Comparison of ENCODE assay signal across 20 mouse cellular contexts in genomic region chr6:114402161-114402560, GRCm38 (mm10). TPM values are rescaled to one million over a fixed set of nuclear protein-coding genes. Genes with fewer than 3 reads are reported as not detected.
DNase-seq lines count a peak whose midpoint lies in the region; ATAC-seq and TF ChIP-seq lines count a peak whose summit lies in the region.
"Had no signal": no experiment of that assay in that cellular context is flagged by ENCODE, and none has a peak within 500 bp of the region (broad histone marks: within the 10 kb centered on the region; RNA-seq: fewer than 3 reads in every experiment).

No protein-coding gene starts in this region.

- ATAC-seq in heart, postnatal 0 days (ENCODE audit: insufficient read depth, low read depth) = no peak
- ATAC-seq in liver, embryonic 14.5 days (ENCODE audit: insufficient read depth) = no peak
- no peak for ATAC-seq in liver, embryonic 12.5 days
- ATAC-seq in erythroblast, adult 5-6 weeks (replicated peaks; ENCODE audit: low FRiP score, poor library complexity, severe bottlenecking) = no peak
- ATAC-seq: inflammation-experienced regulatory T-cells, adult 6 months had no signal

- intact Hi-C loops in heart, postnatal 36 days (cut with DNase I) = loop anchor here (5.0 kb wide), 1 partner anchor 55 kb away; no protein-coding TSS in a partner anchor

- no peak overlapping the region for H3K4me2 ChIP-seq in heart, postnatal 0 days (ENCODE audit: low read depth, low read length)
- H3K4me2 ChIP-seq in liver, embryonic 14.5 days (ENCODE audit: low read depth) = no peak overlapping the region
- no peak overlapping the region for H3K4me2 ChIP-seq in liver, embryonic 12.5 days
- H3K4me2 ChIP-seq: embryonic facial prominence, embryonic 13.5 days; midbrain, embryonic 11.5 days; stomach, embryonic 15.5 days had no signal

- no peak overlapping the region for H3K9ac ChIP-seq in heart, postnatal 0 days (replicated peaks; ENCODE audit: low read depth, low read length)
- H3K9ac ChIP-seq in liver, embryonic 14.5 days (replicated peaks) = no peak overlapping the region
- no peak overlapping the region for H3K9ac ChIP-seq in liver, embryonic 12.5 days
- H3K9ac ChIP-seq: embryonic facial prominence, embryonic 13.5 days; stomach, embryonic 15.5 days had no signal

- 70% methylated on average over 2 of the region's 2 CpGs for WGBS in heart, postnatal 0 days
- WGBS in liver, embryonic 14.5 days (ENCODE audit: insufficient replicate concordance) = 53% methylated on average over 2 of the region's 2 CpGs
- 50% methylated on average over 2 of the region's 2 CpGs for WGBS in liver, embryonic 12.5 days (ENCODE audit: insufficient replicate concordance)

- DNase-seq in heart, postnatal 0 days (ENCODE audit: low spot score) = peak; percentile 12
- no peak for DNase-seq in heart, postnatal 36 days
- DNase-seq in liver, embryonic 14.5 days (ENCODE audit: low read depth in 3 of 3, low spot score in 3 of 3) = no peak
- DNase-seq in A20 (ENCODE audit: low read depth, low spot score) = peak; percentile 22
- no peak for DNase-seq in brain, embryonic 14.5 days (ENCODE audit: low read depth)
- DNase-seq in Muller cell, postnatal 12 days (ENCODE audit: inconsistent ontology term) = no peak
- DNase-seq: adrenal gland, postnatal 25 days; cerebellum, adult 9-11 months; gastrocnemius, postnatal 36 days; spleen, adult 18-20 months had no signal

- no peak for TF ChIP-seq EP300 in heart, postnatal 0 days (IDR thresholded peaks at IDR 0.05; ENCODE audit: low read depth)
- TF ChIP-seq EP300 in liver, embryonic 14.5 days (IDR thresholded peaks at IDR 0.05; ENCODE audit: low read depth) = no peak

- peak; percentile 28; the same call in 1 of the 2 replicates for TF ChIP-seq CTCF in heart, postnatal 0 days (IDR thresholded peaks at IDR 0.05; ENCODE audit: low read depth)
- TF ChIP-seq CTCF in liver, embryonic 14.5 days (IDR thresholded peaks at IDR 0.05; ENCODE audit: low read depth) = peak; percentile 22; the same call in 1 of the 2 replicates
- TF ChIP-seq CTCF in brain, embryonic 14.5 days (IDR thresholded peaks at IDR 0.05; ENCODE audit: borderline replicate concordance, extremely low read depth, insufficient read depth, insufficient read length) = 0 out of 2 replicates have a peak, but pooled peaks have one; percentile 2

- H3K36me3 ChIP-seq in heart, postnatal 0 days (replicated peaks; ENCODE audit: control insufficient read depth, insufficient read depth, low read length) = no peaks in the 10 kb centered on the region
- no peaks in the 10 kb centered on the region for H3K36me3 ChIP-seq in liver, embryonic 14.5 days (replicated peaks; ENCODE audit: control insufficient read depth, insufficient read depth, low read depth)
- H3K36me3 ChIP-seq in liver, embryonic 12.5 days = no peaks in the 10 kb centered on the region
- H3K36me3 ChIP-seq: embryonic facial prominence, embryonic 13.5 days; heart, embryonic 10.5 days; limb, embryonic 10.5 days; stomach, embryonic 15.5 days had no signal

- no peak overlapping the region for H3K4me3 ChIP-seq in heart, postnatal 0 days (ENCODE audit: low read depth, low read length)
- H3K4me3 ChIP-seq in liver, embryonic 14.5 days (ENCODE audit: insufficient read depth in 1 of 2, low read depth in 2 of 2, low read length in 2 of 2) = no peak overlapping the region
- no peak overlapping the region for H3K4me3 ChIP-seq in liver, embryonic 12.5 days
- H3K4me3 ChIP-seq: embryonic facial prominence, embryonic 13.5 days; heart, embryonic 10.5 days; limb, embryonic 10.5 days; stomach, embryonic 15.5 days had no signal

- no peak for TF ChIP-seq POLR2A in brain, embryonic 14.5 days (IDR thresholded peaks at IDR 0.05; ENCODE audit: borderline replicate concordance, extremely low read depth, insufficient read depth, insufficient read length, poor library complexity, severe bottlenecking)

- H3K4me1 ChIP-seq in heart, postnatal 0 days (ENCODE audit: control insufficient read depth, insufficient read depth) = peaks cover 9% of the 10 kb centered on the region
- H3K4me1 ChIP-seq in liver, embryonic 14.5 days (replicated peaks; ENCODE audit: control insufficient read depth in 2 of 2, insufficient read depth in 2 of 2, low read length in 1 of 2) = no peaks in the 10 kb centered on the region
- H3K4me1 ChIP-seq in liver, embryonic 12.5 days = peaks cover 8% of the 10 kb centered on the region

- H3K9me3 ChIP-seq in heart, postnatal 0 days (replicated peaks; ENCODE audit: control insufficient read depth, low read length) = no peaks in the 10 kb centered on the region
- no peaks in the 10 kb centered on the region for H3K9me3 ChIP-seq in liver, embryonic 14.5 days (ENCODE audit: control insufficient read depth, low read length)
- no peaks in the 10 kb centered on the region for H3K9me3 ChIP-seq in liver, embryonic 12.5 days (replicated peaks)
- H3K9me3 ChIP-seq: heart, embryonic 10.5 days; limb, embryonic 10.5 days; stomach, embryonic 15.5 days had no signal

- peaks cover 45% of the 10 kb centered on the region for H3K27me3 ChIP-seq in heart, postnatal 0 days (ENCODE audit: control insufficient read depth, insufficient read depth, low read length)
- peaks cover 24% of the 10 kb centered on the region for H3K27me3 ChIP-seq in liver, embryonic 14.5 days (ENCODE audit: control insufficient read depth, insufficient read depth, low read length)
- H3K27me3 ChIP-seq in liver, embryonic 12.5 days (replicated peaks) = peaks cover 52% of the 10 kb centered on the region

- no peak overlapping the region for H3K27ac ChIP-seq in heart, postnatal 0 days (ENCODE audit: low read depth)
- no peak overlapping the region for H3K27ac ChIP-seq in liver, embryonic 14.5 days
- no peak overlapping the region for H3K27ac ChIP-seq in liver, embryonic 12.5 days
- H3K27ac ChIP-seq: embryonic facial prominence, embryonic 13.5 days; heart, embryonic 10.5 days; limb, embryonic 10.5 days; macrophage; stomach, embryonic 15.5 days had no signal

RNA-seq across cellular contexts. Expression of gene Hrh1, which starts 4.4 kb away (rescaled TPM):
- total RNA-seq in heart, postnatal 0 days (2014; rRNA removed; ENCODE audit: low replicate concordance) = not detected in 2 replicates
- 0.04 TPM in 1 of 2 replicates, not detected in the other for polyA plus RNA-seq in heart, postnatal 0 days (2015; fragmentation: Nextera tagmentation; extraction: Ambion mirVana)
- under 1 TPM; 0.19 to 0.81 TPM for total RNA-seq in heart, postnatal 36 days (2021)
- 0.01 and 0.06 TPM in 2 replicates for polyA plus RNA-seq in liver, embryonic 14.5 days (2012; rRNA removed)
- polyA plus RNA-seq in liver, embryonic 14.5 days (2014; fragmentation: Nextera tagmentation; extraction: Ambion mirVana) = not detected in 2 replicates
- polyA plus RNA-seq in liver, embryonic 12.5 days (2016; fragmentation: Nextera tagmentation; extraction: Ambion mirVana) = not detected in 2 replicates
- 0.42 and 0.50 TPM in 2 replicates for polyA plus RNA-seq in brain, embryonic 14.5 days (2012; rRNA removed)
- not detected in 2 replicates for total RNA-seq in erythroblast, adult 5-6 weeks (2015; ENCODE audit: low replicate concordance)
- 0.14 TPM in 1 of 2 replicates, not detected in the other for total RNA-seq in erythroblast, adult 5-6 weeks (2017; ENCODE audit: low replicate concordance)
- polyA plus RNA-seq: embryonic facial prominence, embryonic 13.5 days; heart, embryonic 10.5 days; limb, embryonic 10.5 days; liver, embryonic 16.5 days had no signal

Comparison
In these comparisons a context has a peak if more than half of its experiments do, and no peak if none do; other contexts are left out.
1. DNase-seq: peak in heart, postnatal 0 days (single experiment) and A20 (single experiment); none in heart, postnatal 36 days (0 of 2), liver, embryonic 14.5 days (0 of 3), brain, embryonic 14.5 days (single experiment) and Muller cell, postnatal 12 days (single experiment).
2. Peak in every context shown above with its lines, with median percentiles within 50 percentile points of each other: CTCF ChIP-seq.